Mouse (Mus musculus) lung, adult 2 months (tissue): ENCODE results near the gene Kat2a. TPM values are rescaled to one million over a fixed set of nuclear protein-coding genes. Genes with fewer than 3 reads are reported as not detected.
A peak's percentile ranks its signal among the peaks of the same experiment; 100 is the strongest.

ENCODE experiments used
- DNase-seq: peaks from one replicate; pipeline ENCODE4 v3.0.0; 2022
- H3K4me1 ChIP-seq: fragments of 200-500 bp; 2 replicates; pipeline ENCODE4 v1.6.1; 2011; ENCODE audit warnings: low read length; ENCODE audit not compliant: control insufficient read depth, insufficient read depth
- H3K4me3 ChIP-seq: fragments of 200-500 bp; replicated peaks from 2 replicates; pipeline ENCODE3; 2011; ENCODE audit warnings: low read depth, mild to moderate bottlenecking, control low read depth, low read length; ENCODE audit errors: extremely low read depth
- CTCF ChIP-seq: fragments of 200-500 bp; IDR thresholded peaks from 2 replicates; pipeline ENCODE4 v1.5.1; 2011; ENCODE audit warnings: mild to moderate bottlenecking, low read length, control low read depth; ENCODE audit not compliant: insufficient read depth
- POLR2A ChIP-seq: fragments of 200-500 bp; IDR thresholded peaks from 2 replicates; pipeline ENCODE4 v1.6.1; 2011; ENCODE audit warnings: low read depth, mild to moderate bottlenecking, control low read depth, low read length, borderline replicate concordance; ENCODE audit errors: extremely low read depth
- WGBS: fragments of 180-500 bp; shearing (Covaris S2); methylation state at CpG from one replicate; pipeline ENCODE4 v1.1.7; 2018; 5-methylcytosine and 5-hydroxymethylcytosine counted together
- polyA plus RNA-seq: library from polyadenylated mRNA; depleted of rRNA; stranded (reverse); fragments of >200 nt; gene quantifications from 2 replicates; pipeline ENCODE4 v1.2.3, GENCODE M21; 2012; rRNA removed

The Kat2a gene
- 27.3 and 28.2 TPM in 2 replicates for polyA plus RNA-seq

DNA sequence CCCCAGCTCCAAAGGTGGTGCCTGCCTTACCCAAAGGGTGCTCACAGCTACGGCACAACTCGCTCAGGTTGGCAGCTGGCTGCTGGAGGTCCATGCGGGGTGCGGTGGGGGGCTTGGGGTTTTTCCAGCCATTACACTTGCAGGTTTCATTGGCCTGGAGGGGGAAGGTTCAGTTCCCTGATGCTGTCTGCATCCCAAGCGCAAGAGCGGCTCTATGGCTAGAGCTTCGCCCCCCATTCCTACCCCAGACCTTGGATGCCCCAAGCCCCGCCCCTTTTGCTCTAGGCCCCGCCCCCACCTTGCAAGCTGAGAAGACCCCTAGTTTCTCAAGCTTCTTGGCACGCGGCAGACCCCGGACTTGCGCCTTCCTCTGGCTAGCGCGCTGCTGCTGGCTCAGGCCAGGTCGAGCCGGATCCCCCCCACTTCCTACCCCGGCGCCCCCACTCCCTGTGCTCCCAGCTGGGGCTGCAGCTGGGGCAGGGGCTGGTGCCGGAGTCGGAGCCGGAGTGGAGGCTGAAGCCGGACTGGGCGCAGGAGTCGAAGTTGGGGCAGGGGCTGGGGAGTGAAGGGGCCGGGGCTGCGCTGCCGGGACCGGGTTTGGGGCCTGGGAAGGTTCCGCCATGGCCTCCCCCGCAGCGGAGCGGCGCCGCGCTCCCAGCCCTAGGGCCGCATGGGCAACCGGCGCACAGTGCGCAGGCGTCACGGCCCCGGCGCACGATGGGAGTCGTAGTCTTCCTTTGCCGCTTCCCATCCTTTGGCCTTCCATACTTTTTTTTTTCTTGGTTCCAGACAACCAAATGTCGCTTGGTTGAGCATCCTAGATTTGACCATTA, at the start of gene Kat2a:
TSS of gene Kat2a (minus strand) at position 683 of the 833 bp plus-strand sequence.
- TF ChIP-seq POLR2A (peak; percentile 57; the same call in 1 of the 2 replicates), CTCF (no peak)
- H3K4me3 ChIP-seq = peak within 1 kb of the TSS; percentile 69
- DNase-seq = peak; percentile 69
- whole genome bisulfite sequencing = 2% methylated on average over 48 of the region's 48 CpGs
- peaks cover 16% of the 10 kb centered on the region for H3K4me1 ChIP-seq

DNA sequence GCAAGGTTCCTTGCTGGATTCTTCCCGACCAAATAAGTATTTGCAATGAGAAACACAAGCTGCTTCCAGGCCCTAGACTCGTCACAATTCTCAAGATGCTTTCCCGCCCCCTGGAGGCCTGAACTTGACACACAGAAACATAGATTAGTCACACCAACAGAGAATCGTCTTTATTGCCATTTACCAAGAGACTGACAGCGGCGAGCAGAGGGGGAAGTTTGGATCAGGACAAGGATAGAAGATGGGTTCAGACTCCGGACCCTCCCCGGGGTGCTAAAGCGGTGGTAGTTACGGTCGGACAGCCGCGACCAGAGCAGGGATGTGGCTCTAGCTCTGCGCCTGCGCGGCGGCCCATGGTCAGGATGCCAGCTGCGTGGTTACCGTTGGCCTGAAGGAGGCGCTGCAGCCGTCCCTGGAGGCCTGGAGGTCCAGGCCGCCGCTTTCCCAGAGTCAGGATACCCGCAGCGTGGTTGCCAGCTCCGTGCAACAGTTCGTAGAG, 49.3 kb upstream of the Kat2a start:
- TF ChIP-seq CTCF = peak; percentile 68
- 0 out of 2 replicates have a peak, but pooled peaks have one; percentile 11 for TF ChIP-seq POLR2A
- Histone ChIP-seq H3K4me3 (peak overlapping the region; percentile 73), H3K4me1 (no peaks in the 10 kb centered on the region)
- WGBS = under 1% methylated on average over 27 of the region's 27 CpGs
- peak; percentile 86 for DNase-seq

DNA sequence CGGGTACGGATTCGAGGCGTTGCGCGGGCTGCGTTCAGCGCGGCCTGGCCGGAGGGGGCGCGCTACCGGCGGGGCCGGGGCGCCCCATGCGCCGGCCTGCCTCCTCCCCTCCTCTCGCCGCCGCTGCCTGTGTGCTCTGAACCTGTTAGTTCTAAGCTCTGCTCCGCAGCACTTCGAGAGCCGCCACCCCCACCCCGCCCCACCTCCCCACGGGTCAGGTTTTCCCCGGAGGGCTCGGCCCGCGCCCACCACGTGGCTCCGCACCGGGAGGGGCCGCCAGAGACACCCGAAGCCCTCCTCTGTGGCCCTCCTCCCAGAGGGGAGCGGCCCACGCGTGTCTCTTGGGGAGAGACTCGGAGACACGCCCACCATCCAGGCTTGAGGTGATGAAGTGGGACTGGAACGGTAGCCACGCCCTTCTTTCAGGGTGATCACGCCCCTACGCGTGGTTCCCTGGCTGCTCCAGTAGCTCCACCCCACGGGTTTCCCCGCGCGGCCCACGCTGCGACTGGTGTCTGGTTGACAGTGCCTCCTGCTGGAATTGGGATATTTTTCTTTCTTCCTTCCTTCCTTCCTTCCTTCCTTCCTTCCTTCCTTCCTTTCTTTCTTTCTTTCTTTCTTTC, 47.5 kb upstream of the Kat2a start, which contains the start of gene Kcnh4:
TSS of gene Kcnh4 (minus strand) at position 332 of the 623 bp plus-strand sequence.
- no peak within 1 kb of the TSS for H3K4me3 ChIP-seq
- DNase-seq = peak; percentile 46

DNA sequence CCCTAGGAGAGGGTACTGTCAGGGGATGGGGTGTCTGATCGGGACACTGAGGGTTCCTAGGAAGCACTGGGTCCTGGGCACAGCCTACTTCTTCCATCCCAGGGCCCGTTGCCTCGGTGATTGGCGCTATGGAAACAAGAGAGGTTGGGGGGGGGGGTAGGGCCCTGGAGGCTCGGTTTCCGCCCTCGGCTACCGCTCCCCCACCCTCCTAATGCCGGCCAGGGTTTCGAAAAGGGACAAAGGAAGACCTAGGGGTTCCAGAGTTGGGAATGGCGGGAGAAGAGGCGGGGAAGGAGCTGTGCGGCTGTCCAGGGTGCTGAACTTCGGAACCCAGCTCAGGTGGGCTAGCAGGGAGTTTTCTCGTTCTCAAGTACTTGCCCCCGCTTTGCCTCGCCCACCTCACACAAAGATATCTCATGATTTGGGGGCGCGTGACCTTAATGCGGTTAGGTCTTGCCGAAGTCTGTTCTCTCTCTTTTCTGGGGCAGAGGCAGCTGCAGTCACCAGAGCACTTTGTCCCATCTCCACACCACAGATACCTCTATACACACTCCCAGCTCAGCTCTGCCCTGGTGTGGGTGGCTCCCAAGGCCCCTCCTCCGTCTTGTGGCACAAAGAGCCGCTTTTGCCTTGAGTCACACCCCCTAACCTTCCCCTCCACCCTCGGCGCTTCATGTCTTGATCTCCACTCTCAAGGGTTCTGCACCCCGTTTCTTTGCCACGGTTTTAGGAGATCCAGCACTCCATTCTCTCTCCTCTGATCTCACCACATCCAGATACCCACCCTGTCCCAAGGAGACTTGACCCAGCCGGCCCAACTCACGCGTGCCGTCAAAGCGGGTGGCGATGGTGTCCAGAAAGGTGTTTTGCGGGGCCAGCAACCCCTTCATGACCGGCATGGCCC, 46.7 kb upstream of the Kat2a start:
- Histone ChIP-seq H3K4me3 (no peak overlapping the region), H3K4me1 (no peaks in the 10 kb centered on the region)
- WGBS = 3% methylated on average over 35 of the region's 35 CpGs
- peak; percentile 54 for DNase-seq
- TF ChIP-seq CTCF (no peak), POLR2A (no peak)

More for the DNA sequence above, 47.5 kb upstream of the Kat2a start, which contains the start of gene Kcnh4:
- no peaks in the 10 kb centered on the region for H3K4me1 ChIP-seq
- 1% methylated on average over 50 of the region's 51 CpGs for WGBS
- TF ChIP-seq POLR2A = no peak
- no peak for TF ChIP-seq CTCF

DNA sequence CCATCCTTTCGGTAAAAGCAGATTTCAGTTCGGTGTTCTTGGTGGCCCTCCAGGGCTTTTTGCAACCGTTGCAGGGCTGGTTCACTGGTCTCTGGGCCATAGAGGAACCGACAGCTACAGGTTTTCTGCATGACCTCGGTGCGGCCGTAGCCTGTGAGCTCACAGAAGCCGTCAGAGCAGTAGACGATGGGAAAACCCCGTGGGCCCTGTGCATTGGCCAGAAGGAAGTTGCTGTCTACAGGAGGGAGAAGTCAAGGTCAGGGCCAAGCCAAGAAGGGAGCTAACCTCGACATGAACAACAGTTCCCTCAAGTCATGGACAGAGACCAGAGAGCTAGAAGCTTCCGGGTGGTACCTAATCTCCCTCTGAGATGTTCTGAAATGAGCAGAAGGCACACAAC, 45.3 kb upstream of the Kat2a start:
- Histone ChIP-seq H3K4me1 (no peaks in the 10 kb centered on the region), H3K4me3 (no peak overlapping the region)
- DNase-seq = no peak
- WGBS = 72% methylated on average over 12 of the region's 12 CpGs
- TF ChIP-seq POLR2A (no peak), CTCF (no peak)

DNA sequence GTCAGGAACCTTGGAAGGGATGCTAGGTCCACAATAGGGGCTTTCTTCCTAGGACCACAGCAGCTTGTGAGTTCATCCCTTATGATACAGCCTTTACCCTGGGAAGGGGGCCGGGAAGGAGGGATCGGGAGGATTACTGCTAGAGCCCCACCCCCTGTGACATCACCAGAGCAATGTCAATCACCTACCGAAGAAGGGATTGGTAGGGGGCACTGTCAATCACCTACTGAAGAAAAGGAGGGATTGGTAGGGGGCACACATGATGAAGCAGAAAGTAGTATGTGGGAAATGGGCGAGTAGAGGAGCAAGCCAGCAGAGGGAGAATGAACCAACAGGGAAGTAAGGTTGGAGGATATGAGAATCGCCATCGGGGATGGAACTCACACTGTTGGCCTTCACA, 44.2 kb upstream of the Kat2a start:
- Histone ChIP-seq H3K4me1 (no peaks in the 10 kb centered on the region), H3K4me3 (no peak overlapping the region)
- no peak for DNase-seq
- WGBS = 64% methylated on average over 6 of the region's 6 CpGs
- no peak for TF ChIP-seq CTCF
- no peak for TF ChIP-seq POLR2A

DNA sequence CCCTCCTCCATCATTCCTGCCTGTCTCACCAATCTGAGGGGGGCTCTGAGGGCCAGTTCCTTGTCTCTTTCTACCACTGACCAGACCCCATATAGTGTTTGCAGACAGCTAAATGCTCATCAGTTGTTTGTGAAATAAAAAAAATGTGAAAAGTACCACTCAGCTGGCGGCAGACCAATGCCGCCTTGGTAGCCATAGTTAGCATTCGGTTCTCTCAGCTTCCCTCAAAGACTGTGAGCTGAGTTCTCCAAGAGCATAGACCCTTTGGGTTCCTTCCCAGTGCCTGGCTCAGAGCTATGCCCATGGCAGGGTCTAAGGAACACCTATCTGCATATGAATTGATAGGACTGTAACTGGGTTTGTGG, 42.4 kb upstream of the Kat2a start:
- H3K4me3 ChIP-seq = no peak overlapping the region
- DNase-seq = no peak
- WGBS = 88% methylated on average over 3 of the region's 3 CpGs
- TF ChIP-seq CTCF (no peak), POLR2A (no peak)
- H3K4me1 ChIP-seq = no peaks in the 10 kb centered on the region

DNA sequence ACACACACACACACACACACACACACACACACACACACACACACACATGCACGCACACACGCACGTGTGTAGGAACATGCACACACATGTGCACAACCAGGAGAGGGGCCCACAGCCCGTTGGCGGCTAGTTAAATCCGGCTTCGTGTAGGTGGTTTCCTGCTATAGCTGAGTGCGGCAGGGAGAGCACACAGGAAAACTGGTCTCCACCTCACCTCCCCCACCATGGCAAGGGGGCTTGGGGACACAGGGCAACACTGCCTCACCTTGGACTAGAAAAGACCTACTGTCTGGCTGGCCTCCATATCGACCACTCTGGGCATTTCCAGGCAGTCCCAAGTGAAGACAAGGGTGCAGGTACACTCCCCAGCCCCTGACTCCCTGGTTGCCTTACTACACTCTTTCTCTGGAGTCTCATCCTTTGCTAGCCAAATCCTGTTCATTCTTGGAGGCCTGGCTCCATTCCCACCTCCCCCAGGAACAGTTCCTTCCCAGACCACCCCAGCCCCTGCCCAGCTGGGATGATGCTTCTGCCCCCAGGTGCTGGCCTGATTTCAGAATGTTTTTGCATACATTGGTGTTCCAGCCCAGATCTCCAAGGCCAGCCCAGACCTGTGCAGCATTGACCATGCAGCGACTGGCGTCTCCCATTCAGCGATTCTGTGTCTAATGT, 41.9 kb upstream of the Kat2a start:
- 65% methylated on average over 12 of the region's 12 CpGs for WGBS
- Histone ChIP-seq H3K4me1 (no peaks in the 10 kb centered on the region; the same call in 1 of the 2 replicates), H3K4me3 (no peak overlapping the region)
- DNase-seq = no peak
- TF ChIP-seq POLR2A = no peak
- no peak for TF ChIP-seq CTCF

DNA sequence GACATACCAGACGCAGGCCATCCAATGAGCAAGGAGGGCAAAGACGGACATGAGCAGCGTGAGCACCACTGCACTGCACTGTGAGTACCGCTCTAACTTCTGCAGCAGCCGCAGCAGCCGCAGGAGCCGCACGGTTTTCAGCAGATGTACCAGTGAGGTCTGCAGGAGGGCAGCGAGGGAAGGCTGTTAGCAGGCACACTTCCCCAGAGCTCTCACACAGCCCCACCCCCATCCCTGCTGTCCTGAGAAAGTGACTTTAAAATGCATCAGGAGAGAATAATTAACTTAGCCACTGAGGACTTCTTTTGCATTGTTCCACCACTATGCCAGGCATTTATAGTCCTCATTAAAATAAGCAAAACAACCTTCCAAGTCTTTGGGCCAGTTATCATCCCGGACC, 40.0 kb upstream of the Kat2a start:
- no peak for DNase-seq
- 37% methylated on average over 10 of the region's 10 CpGs for WGBS
- TF ChIP-seq POLR2A (no peak), CTCF (no peak)
- Histone ChIP-seq H3K4me1 (no peaks in the 10 kb centered on the region; the same call in 1 of the 2 replicates), H3K4me3 (no peak overlapping the region)
